Mouse (Mus musculus): ENCODE results near the gene Il1f6.

The Il1f6 gene

GRCm38 (mm10) chr2:24215118-24215517, at the start of gene Il1f6:
Gene Il1f6 (plus strand): TSS chr2:24215418.
- no peak for TF ChIP-seq GATA4 (IDR thresholded peaks at IDR 0.05; ENCODE audit: insufficient replicate concordance, low read length)

GRCm38 (mm10) chr2:24186176-24186575, 29.0 kb upstream of the Il1f6 start, which contains the start of gene Il1f9:
Gene Il1f9 (plus strand): TSS chr2:24186476.
- TF ChIP-seq GATA4 (IDR thresholded peaks at IDR 0.05; ENCODE audit: insufficient replicate concordance, low read length), result no peak

DNA sequence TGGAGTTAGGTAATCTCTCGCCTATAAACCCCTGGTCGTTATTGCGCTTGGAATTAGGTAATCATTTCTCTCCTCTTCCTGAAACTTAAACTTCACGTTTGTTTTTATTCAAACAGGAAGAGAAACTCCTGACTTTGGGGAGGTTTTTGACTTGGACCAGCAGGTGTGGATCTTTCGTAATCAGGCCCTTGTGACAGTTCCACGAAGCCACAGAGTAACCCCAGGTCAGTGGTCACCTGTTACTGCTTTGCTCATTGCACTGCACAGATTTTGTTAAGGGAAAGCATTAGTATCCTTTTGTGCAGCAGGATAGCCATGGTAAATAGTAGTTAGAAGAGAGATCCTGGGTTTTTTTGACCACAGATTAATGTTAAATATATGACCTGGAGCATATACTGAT, 27.6 kb upstream of the Il1f6 start:
- no peak for TF ChIP-seq GATA4 (IDR thresholded peaks at IDR 0.05; ENCODE audit: insufficient replicate concordance, low read length)

DNA sequence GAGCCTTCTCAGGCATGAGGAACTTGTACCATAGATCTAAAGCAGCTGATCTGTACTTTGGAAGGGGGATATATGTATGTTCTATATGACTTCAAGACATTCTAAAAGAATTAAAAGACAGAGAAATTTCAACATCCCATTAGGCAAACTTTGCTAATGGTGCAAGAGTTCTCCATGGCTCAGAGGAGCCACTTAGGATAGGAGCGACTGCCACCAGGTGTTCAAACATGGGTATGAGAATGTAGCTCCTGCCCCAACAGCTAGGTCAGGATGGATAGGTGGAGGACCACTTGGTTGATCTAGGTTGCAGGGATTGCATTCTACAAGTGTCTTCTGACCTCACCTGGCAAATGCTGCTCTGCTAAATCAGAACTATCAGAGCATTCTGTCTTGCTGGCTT, 27.0 kb upstream of the Il1f6 start:
- no peak for TF ChIP-seq GATA4 (IDR thresholded peaks at IDR 0.05; ENCODE audit: insufficient replicate concordance, low read length)

DNA sequence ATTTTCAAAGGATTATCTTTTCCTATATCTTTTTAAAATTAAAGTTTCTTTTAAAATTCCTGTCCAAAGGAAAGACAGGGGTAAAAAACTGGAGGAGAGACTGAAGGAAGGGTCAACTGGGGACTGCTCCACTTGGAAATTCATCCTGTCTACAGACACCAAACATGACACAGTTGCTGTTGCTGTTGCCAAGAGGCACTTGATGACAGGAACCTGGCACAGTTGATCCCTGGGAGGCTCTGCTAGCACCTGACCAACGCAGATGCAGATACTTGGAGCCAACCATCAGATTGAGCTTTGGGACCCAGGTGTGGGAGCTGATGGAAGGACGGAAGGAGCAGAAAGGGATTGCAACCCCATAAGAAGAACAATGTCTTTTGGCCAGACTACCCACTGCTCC, 12.0 kb downstream of the Il1f6 start:
- no peak for TF ChIP-seq GATA4 (IDR thresholded peaks at IDR 0.05; ENCODE audit: insufficient replicate concordance, low read length)

- no peak for TF ChIP-seq GATA4 (IDR thresholded peaks at IDR 0.05; ENCODE audit: insufficient replicate concordance, low read length)
Observed at GRCm38 (mm10) chr2:24267503-24267902, 52.3 kb downstream of the Il1f6 start.

DNA sequence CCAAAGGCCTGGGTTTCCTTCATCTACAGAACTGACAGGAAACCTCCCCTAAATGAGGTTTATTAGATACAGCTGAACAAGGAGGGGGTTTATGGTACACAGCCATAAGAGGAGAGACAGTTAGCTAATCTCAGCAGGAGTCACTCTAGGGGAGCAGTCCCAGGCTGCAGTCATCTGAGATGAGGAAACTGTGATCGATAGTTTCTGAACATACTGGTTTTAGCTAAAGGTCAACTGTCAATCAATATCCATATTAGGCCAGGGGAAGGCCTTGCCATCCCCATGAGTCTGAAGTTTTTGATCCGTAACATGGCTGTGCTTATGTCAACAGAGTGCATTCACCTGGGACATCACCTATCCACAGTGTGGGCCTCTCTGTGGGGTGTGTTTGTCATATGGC, 58.4 kb downstream of the Il1f6 start:
- TF ChIP-seq GATA4 (IDR thresholded peaks at IDR 0.05; ENCODE audit: insufficient replicate concordance, low read length), result no peak

DNA sequence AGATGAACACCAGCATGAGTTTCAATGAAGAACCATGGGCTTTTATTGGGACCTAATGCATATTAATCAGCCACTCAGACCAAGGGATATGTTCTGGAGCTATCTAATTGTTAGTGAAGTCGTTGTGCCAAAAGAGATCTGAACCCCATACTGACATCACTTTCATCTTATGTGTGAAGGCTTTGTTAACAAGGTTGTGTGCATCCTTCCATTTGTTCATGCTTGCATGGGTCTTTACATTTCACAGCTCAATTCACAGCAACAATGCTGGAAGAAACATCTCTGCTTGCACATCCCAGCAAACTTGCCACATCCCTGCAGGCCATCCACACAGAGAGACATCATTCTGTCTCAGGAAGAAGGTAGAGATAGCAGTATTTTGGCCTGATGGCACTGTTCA, 59.9 kb downstream of the Il1f6 start:
- TF ChIP-seq GATA4 (IDR thresholded peaks at IDR 0.05; ENCODE audit: insufficient replicate concordance, low read length), result no peak
